Mouse (Mus musculus) frontal cortex, adult 2 months (tissue): ENCODE measurements around the gene Man2c1. TPM values are rescaled to one million over a fixed set of nuclear protein-coding genes. Genes with fewer than 3 reads are reported as not detected.

Source experiments
- DNase-seq, 2 experiments: peaks; one replicate each; pipeline ENCODE4 v3.0.0; 2022; ENCODE audit warnings: low spot score in 1 of 2; ENCODE audit errors: extremely low spot score in 1 of 2
- polyA plus RNA-seq: library from polyadenylated mRNA; depleted of rRNA; stranded (reverse); fragments of >200 nt; gene quantifications from 2 replicates; pipeline ENCODE4 v1.2.3, GENCODE M21; 2012; rRNA removed

Man2c1 gene
- polyA plus RNA-seq, 1 experiment = 241 TPM

DNA sequence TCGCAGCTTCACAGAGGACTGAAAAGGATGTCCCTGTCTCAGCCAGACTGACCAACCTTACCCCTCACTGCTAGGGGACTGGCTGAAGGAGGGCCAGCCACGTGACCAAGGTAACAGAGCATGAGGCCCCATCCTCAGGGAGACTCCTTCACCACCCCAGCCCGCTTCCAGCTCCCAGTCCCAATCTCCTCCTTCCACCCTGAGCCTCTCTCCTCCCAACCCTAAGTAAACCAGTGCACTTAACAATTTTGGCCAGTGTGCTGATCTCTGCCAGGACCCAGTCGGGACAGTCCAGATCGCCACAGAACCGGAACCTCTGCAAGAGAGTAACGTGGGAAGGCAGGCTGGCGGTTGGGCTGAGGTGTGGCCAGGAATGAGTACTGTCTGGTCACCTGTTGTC is 26.3 kb downstream of the Man2c1 start:
- DNase-seq = no peak

DNA sequence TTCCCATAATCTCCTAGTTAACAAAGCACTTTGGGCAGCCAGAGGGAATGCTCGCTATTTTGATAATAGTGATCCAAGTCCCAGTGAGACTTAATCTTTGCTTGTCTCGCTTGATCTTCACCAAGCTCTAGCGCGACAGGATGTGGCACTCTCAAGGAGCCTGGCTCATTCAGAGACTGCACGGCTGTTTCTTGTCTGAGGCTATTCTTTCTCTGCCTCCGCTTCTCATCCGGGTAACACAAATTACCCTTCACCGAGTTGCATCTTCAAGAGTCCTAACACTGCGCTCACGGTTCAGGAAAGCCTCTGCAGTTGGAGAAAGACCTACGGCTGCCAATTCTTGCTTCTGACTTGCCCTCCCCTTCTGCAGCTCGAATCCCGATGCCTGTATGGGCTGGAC is 27.0 kb downstream of the Man2c1 start:
- peak in 1 of 2 experiments; percentile 35 for DNase-seq

DNA sequence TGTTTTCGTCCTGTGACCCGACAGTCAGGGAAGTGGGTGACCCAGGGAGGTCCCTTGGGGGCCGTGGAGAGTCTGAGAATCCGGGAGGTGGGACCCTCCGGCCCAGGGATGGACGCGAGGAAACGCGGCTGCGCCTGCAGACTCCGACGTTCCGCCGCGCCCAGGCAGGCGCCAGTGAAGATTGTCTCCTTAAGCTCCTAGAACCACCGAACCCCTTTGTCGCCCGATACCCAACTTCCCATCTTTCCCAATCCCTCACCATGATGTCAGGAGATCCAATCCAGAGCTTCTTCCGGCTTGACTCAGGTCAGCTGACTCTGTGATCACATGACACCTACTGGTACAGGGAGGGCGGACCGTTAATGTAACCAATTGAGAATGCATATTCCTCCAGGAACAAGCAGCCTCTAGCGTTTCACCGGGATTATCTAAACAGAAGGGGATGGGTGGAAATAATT is 27.6 kb downstream of the Man2c1 start, which contains the start of gene Commd4:
Gene Commd4 (minus strand): TSS at position 319 of the 458 bp plus-strand sequence.
- DNase-seq = peak; percentile 93 to 97

GRCm38 (mm10) chr9:57158506-57158905 is 28.0 kb downstream of the Man2c1 start:
- no peak for DNase-seq

DNA sequence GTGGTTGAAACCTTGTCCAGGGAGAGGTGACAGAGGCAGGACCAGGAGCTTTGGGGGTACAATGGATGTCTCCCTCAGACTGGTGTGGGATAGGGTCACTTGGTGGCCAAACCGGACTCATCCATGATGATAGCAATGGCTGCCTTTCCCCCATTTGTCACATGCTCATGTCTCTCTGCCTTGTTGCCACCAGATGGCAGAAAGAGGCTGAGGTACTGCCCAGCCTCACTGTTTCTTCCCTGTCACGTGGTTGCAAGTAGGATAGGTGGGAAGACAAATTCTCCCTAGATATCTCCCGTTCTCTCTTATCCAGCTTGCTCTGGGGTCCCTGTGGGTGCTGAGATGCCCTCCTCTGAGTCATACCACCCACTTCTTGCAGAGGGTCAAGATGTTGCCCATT is 32.0 kb downstream of the Man2c1 start:
- no peak for DNase-seq

DNA sequence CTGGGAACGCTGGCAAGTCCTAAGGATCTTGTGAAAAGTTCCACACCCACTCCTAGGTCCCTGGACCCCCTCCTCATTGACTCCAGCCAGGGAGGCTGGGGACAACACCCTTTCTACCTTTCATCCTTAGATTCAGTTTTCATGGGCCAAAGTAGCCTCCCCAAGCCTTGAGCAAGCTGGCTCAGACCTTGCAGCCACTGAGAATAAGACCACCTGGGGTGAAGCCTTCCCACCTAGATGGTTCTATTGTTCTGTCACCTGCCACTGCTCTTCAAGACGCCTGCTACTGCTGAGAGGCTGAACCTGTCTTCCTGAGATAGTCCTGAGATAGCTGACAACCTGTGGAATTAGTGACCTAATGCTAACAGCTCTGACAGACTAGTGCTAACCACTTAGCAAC is 32.6 kb downstream of the Man2c1 start:
- DNase-seq = no peak

GRCm38 (mm10) chr9:57166173-57166572 is 35.7 kb downstream of the Man2c1 start:
- no peak for DNase-seq

GRCm38 (mm10) chr9:57168411-57168810 is 37.9 kb downstream of the Man2c1 start:
- DNase-seq = no peak

Other genes with a start within 250 kb of the Man2c1 start
- gene Snx33, start 202.3 kb upstream of the Man2c1 start, polyA plus RNA-seq = 4.9 and 5.3 TPM in 2 replicates
- 83.7 and 94.4 TPM in 2 replicates for gene Imp3, start 193.2 kb upstream of the Man2c1 start, polyA plus RNA-seq
- gene Snupn, start 179.8 kb upstream of the Man2c1 start, polyA plus RNA-seq = 16.1 and 16.2 TPM in 2 replicates
- gene Ptpn9, start 135.8 kb upstream of the Man2c1 start, polyA plus RNA-seq = 25.1 TPM in 2 replicates
- 27.4 and 29.9 TPM in 2 replicates for gene Sin3a, start 58.6 kb upstream of the Man2c1 start, polyA plus RNA-seq
- 13.5 and 15.0 TPM in 2 replicates for gene Neil1, start 17.6 kb downstream of the Man2c1 start, polyA plus RNA-seq
- 173 and 188 TPM in 2 replicates for gene Commd4, start 27.6 kb downstream of the Man2c1 start, polyA plus RNA-seq
- not detected in 2 replicates for gene Trcg1, start 105.9 kb downstream of the Man2c1 start, polyA plus RNA-seq
- 4.6 and 5.4 TPM in 2 replicates for gene 1700017B05Rik, start 131.9 kb downstream of the Man2c1 start, polyA plus RNA-seq